Mouse (Mus musculus) hindbrain, postnatal 0 days (tissue): Measurements from ENCODE around the gene Rhobtb3. TPM values are rescaled to one million over a fixed set of nuclear protein-coding genes. Genes with fewer than 3 reads are reported as not detected.
"Not testable (repeated sequence)": the region's sequence is repeated elsewhere in the genome, so short reads cannot be mapped to it uniquely, and the experiment has no call there.

Experiments used
- ATAC-seq: fragments of 200-750 bp; cut with Nextera tagmentation; 2 replicates; pipeline ENCODE4 v1.8.0; 2017; ENCODE audit warnings: mild to moderate bottlenecking, moderate TSS enrichment, moderate library complexity
- DNase-seq: peaks from one replicate; pipeline ENCODE4 v3.0.0-alpha.2; 2015; ENCODE audit warnings: low spot score
- H3K27ac ChIP-seq: fragments of 300-500 bp; sonication (generic); 2 replicates; pipeline ENCODE4 v1.5.1; 2014; ENCODE audit warnings: mild to moderate bottlenecking
- H3K27me3 ChIP-seq: fragments of 300-500 bp; sonication (generic); 2 replicates; pipeline ENCODE4 v1.6.1; 2014; ENCODE audit warnings: low read length, mixed read lengths; ENCODE audit not compliant: insufficient read depth
- H3K36me3 ChIP-seq: fragments of 300-500 bp; sonication (generic); 2 replicates; pipeline ENCODE4 v1.6.1; 2014; ENCODE audit warnings: low read length, mixed read lengths; ENCODE audit not compliant: insufficient read depth
- H3K4me1 ChIP-seq: fragments of 300-500 bp; sonication (generic); 2 replicates; pipeline ENCODE4 v1.6.1; 2014; ENCODE audit warnings: antibody characterized with exemption, low read length, mixed read lengths; ENCODE audit not compliant: insufficient read depth
- H3K4me2 ChIP-seq: fragments of 300-500 bp; sonication (generic); 2 replicates; pipeline ENCODE4 v1.6.1; 2014; ENCODE audit warnings: low read depth, mild to moderate bottlenecking, low read length, moderate library complexity, mixed read lengths
- H3K4me3 ChIP-seq: fragments of 300-500 bp; sonication (generic); 2 replicates; pipeline ENCODE4 v1.5.1; 2014; ENCODE audit warnings: low read length
- H3K9ac ChIP-seq: fragments of 300-500 bp; sonication (generic); replicated peaks from 2 replicates; pipeline ENCODE4 v1.6.1; 2014; ENCODE audit warnings: mild to moderate bottlenecking, low read length, moderate library complexity, mixed read lengths
- H3K9me3 ChIP-seq: fragments of 300-500 bp; sonication (generic); 2 replicates; pipeline ENCODE4 v1.6.1; 2016; ENCODE audit warnings: low read length, mixed read lengths
- CTCF ChIP-seq: IDR thresholded peaks from 2 replicates; pipeline ENCODE4 v1.5.1; 2016; ENCODE audit warnings: antibody characterized with exemption, control low read depth, low read depth
- WGBS: fragments of 180-500 bp; shearing (Covaris S2); extraction: QIAGEN DNeasy Blood & Tissue Kit; methylation state at CpG from one replicate; pipeline ENCODE4 v1.1.7; 2014; 5-methylcytosine and 5-hydroxymethylcytosine counted together
- polyA plus RNA-seq: library from polyadenylated mRNA; unstranded; fragments of >200 nt; fragmentation: Nextera tagmentation; extraction: Ambion mirVana; gene quantifications from 2 replicates; pipeline ENCODE4 v1.2.1, GENCODE M21; 2015
- total RNA-seq: library from RNA; depleted of rRNA; stranded (reverse); fragments of >200 nt; gene quantifications from 2 replicates; pipeline ENCODE4 v1.2.3, GENCODE M21; 2014; rRNA removed

Gene Rhobtb3
- total and polyA plus RNA-seq, 2 experiments from 2014 or later = 14.2 to 30.8 TPM

GRCm38 (mm10) chr13:75823201-75823600 is 120.5 kb downstream of the Rhobtb3 start:
- ATAC-seq (no peak), DNase-seq (no peak)
- WGBS = 89% methylated on average over 9 of the region's 9 CpGs
- no peak overlapping the region for H3K9ac ChIP-seq
- H3K36me3 ChIP-seq = no peaks in the 10 kb centered on the region
- H3K4me3 ChIP-seq = no peak overlapping the region
- TF ChIP-seq CTCF = no peak
- H3K4me1 ChIP-seq = no peaks in the 10 kb centered on the region
- H3K4me2 ChIP-seq = no peak overlapping the region
- H3K27me3 ChIP-seq = no peaks in the 10 kb centered on the region
- H3K9me3 ChIP-seq = no peaks in the 10 kb centered on the region
- no peak overlapping the region for H3K27ac ChIP-seq

- not testable (repeated sequence) for H3K27me3 ChIP-seq, H3K36me3 ChIP-seq, H3K4me2 ChIP-seq, ATAC-seq, H3K4me3 ChIP-seq, DNase-seq, H3K9me3 ChIP-seq, H3K27ac ChIP-seq, H3K9ac ChIP-seq, H3K4me1 ChIP-seq
- 81% methylated on average over 3 of the region's 4 CpGs for WGBS
These were observed 121.4 kb downstream of the Rhobtb3 start for GRCm38 (mm10) chr13:75822366-75822765.

GRCm38 (mm10) chr13:75819898-75820297 is 123.8 kb downstream of the Rhobtb3 start:
- no peak overlapping the region for H3K4me3 ChIP-seq
- H3K27ac ChIP-seq = no peak overlapping the region
- H3K36me3 ChIP-seq = no peaks in the 10 kb centered on the region
- ATAC-seq = no peak
- no peaks in the 10 kb centered on the region for H3K9me3 ChIP-seq
- no peak overlapping the region for H3K4me2 ChIP-seq
- no peak overlapping the region for H3K9ac ChIP-seq
- no peaks in the 10 kb centered on the region for H3K27me3 ChIP-seq
- no peak for TF ChIP-seq CTCF
- H3K4me1 ChIP-seq = no peaks in the 10 kb centered on the region
- no peak for DNase-seq

Other genes with a start within 250 kb of the Rhobtb3 start
- 2.1 and 3.1 TPM in 2 replicates for gene Ell2, start 237.2 kb downstream of the Rhobtb3 start, total RNA-seq
- 2.6 and 2.7 TPM in 2 replicates for gene Ell2, start 237.2 kb downstream of the Rhobtb3 start, polyA plus RNA-seq
- 69.6 and 69.7 TPM in 2 replicates for gene Glrx, start 104.1 kb downstream of the Rhobtb3 start, total RNA-seq
- 103 TPM in 2 replicates for gene Glrx, start 104.1 kb downstream of the Rhobtb3 start, polyA plus RNA-seq
- 0.16 and 1.5 TPM in 2 replicates for gene Spata9, start 23.2 kb upstream of the Rhobtb3 start, total RNA-seq
- gene Spata9, start 23.2 kb upstream of the Rhobtb3 start, polyA plus RNA-seq = 3.5 and 3.8 TPM in 2 replicates
- gene Rfesd, start 74.8 kb upstream of the Rhobtb3 start, total RNA-seq = 12.9 and 16.3 TPM in 2 replicates
- 22.3 and 23.9 TPM in 2 replicates for gene Rfesd, start 74.8 kb upstream of the Rhobtb3 start, polyA plus RNA-seq
- gene Gpr150, start 113.1 kb upstream of the Rhobtb3 start, total RNA-seq = 2.8 and 5.2 TPM in 2 replicates
- gene Gpr150, start 113.1 kb upstream of the Rhobtb3 start, polyA plus RNA-seq = 3.8 and 4.0 TPM in 2 replicates
- gene Arsk, start 154.7 kb upstream of the Rhobtb3 start, total RNA-seq = 6.7 and 8.7 TPM in 2 replicates
- 5.1 and 6.3 TPM in 2 replicates for gene Arsk, start 154.7 kb upstream of the Rhobtb3 start, polyA plus RNA-seq
- 11.3 and 13.5 TPM in 2 replicates for gene Ttc37, start 154.8 kb upstream of the Rhobtb3 start, total RNA-seq
- 5.7 and 6.2 TPM in 2 replicates for gene Ttc37, start 154.8 kb upstream of the Rhobtb3 start, polyA plus RNA-seq